Mouse (Mus musculus): ENCODE measurements around the gene Gstp2.

DNA sequence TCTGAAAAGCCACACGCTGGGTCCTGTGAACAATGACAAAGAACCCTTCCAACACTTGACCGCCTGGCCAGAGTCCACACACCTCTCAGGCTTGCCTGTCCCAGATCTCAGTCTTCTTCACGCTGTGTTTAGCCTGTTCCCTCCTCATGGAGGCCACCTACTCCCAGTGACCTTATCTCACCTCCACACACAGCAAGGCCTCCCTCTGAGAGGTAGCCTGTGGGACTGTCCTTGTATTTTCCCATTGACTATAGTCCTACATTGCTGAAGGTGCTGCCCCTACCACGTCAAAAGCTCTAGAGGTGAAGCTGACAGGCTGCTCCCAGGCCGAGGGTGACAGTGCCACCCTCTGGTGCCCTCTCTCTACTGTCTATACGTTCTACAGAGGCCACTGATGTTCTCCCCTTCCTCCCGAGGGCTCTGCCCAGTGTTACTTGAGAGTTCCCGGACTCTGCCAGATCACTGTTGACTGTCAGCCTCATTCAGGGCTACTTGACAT, 34.7 kb upstream of the Gstp2 start:
- TF ChIP-seq GATA1 (IDR thresholded peaks at IDR 0.05; ENCODE audit: low read length) (peak; percentile 41; the same call in 1 of the 2 replicates), TAL1 (IDR thresholded peaks at IDR 0.05; ENCODE audit: low read length) (peak; percentile 38; the same call in 2 of the 3 replicates)
